Mouse (Mus musculus): ENCODE data around the gene Ap5b1. TPM values are rescaled to one million over a fixed set of nuclear protein-coding genes. Genes with fewer than 3 reads are reported as not detected.

Gene Ap5b1
- 13.2 to 18.0 TPM (median 16.1 TPM) in 3 replicates for total RNA-seq (2017)

- ATAC-seq (replicated peaks; ENCODE audit: insufficient number of reproducible peaks, low FRiP score, low TSS enrichment, poor library complexity, severe bottlenecking): peak; percentile 42
These were observed at the start of gene Ap5b1 for GRCm38 (mm10) chr19:5567534-5568469. Gene Ap5b1 (plus strand): TSS chr19:5568025.

- ATAC-seq (replicated peaks; ENCODE audit: insufficient number of reproducible peaks, low FRiP score, low TSS enrichment, poor library complexity, severe bottlenecking): no peak
These were observed 49.1 kb upstream of the Ap5b1 start for GRCm38 (mm10) chr19:5518721-5519120.

- ATAC-seq (replicated peaks; ENCODE audit: insufficient number of reproducible peaks, low FRiP score, low TSS enrichment, poor library complexity, severe bottlenecking): no peak
These were observed 42.6 kb upstream of the Ap5b1 start for GRCm38 (mm10) chr19:5525204-5525603.

GRCm38 (mm10) chr19:5529325-5530137 lies 38.3 kb upstream of the Ap5b1 start:
- peak; percentile 98 for ATAC-seq (replicated peaks; ENCODE audit: insufficient number of reproducible peaks, low FRiP score, low TSS enrichment, poor library complexity, severe bottlenecking)

GRCm38 (mm10) chr19:5530138-5530524 lies 37.7 kb upstream of the Ap5b1 start:
- no peak for ATAC-seq (replicated peaks; ENCODE audit: insufficient number of reproducible peaks, low FRiP score, low TSS enrichment, poor library complexity, severe bottlenecking)

- no peak for ATAC-seq (replicated peaks; ENCODE audit: insufficient number of reproducible peaks, low FRiP score, low TSS enrichment, poor library complexity, severe bottlenecking)
These were observed 35.3 kb upstream of the Ap5b1 start for GRCm38 (mm10) chr19:5532520-5532919.

- ATAC-seq (replicated peaks; ENCODE audit: insufficient number of reproducible peaks, low FRiP score, low TSS enrichment, poor library complexity, severe bottlenecking): no peak
These were observed 29.0 kb upstream of the Ap5b1 start for GRCm38 (mm10) chr19:5538786-5539185.

- ATAC-seq (replicated peaks; ENCODE audit: insufficient number of reproducible peaks, low FRiP score, low TSS enrichment, poor library complexity, severe bottlenecking): no peak
These were observed 24.5 kb upstream of the Ap5b1 start for GRCm38 (mm10) chr19:5543362-5543761.

GRCm38 (mm10) chr19:5544031-5544430 lies 23.8 kb upstream of the Ap5b1 start:
- ATAC-seq (replicated peaks; ENCODE audit: insufficient number of reproducible peaks, low FRiP score, low TSS enrichment, poor library complexity, severe bottlenecking): no peak

GRCm38 (mm10) chr19:5547471-5548056 lies 20.3 kb upstream of the Ap5b1 start:
- ATAC-seq (replicated peaks; ENCODE audit: insufficient number of reproducible peaks, low FRiP score, low TSS enrichment, poor library complexity, severe bottlenecking): no peak

- no peak for ATAC-seq (replicated peaks; ENCODE audit: insufficient number of reproducible peaks, low FRiP score, low TSS enrichment, poor library complexity, severe bottlenecking)
These were observed 14.0 kb upstream of the Ap5b1 start for GRCm38 (mm10) chr19:5553802-5554201.

GRCm38 (mm10) chr19:5554212-5554611 lies 13.6 kb upstream of the Ap5b1 start:
- ATAC-seq (replicated peaks; ENCODE audit: insufficient number of reproducible peaks, low FRiP score, low TSS enrichment, poor library complexity, severe bottlenecking): no peak

GRCm38 (mm10) chr19:5558169-5558568 lies 9.7 kb upstream of the Ap5b1 start:
- no peak for ATAC-seq (replicated peaks; ENCODE audit: insufficient number of reproducible peaks, low FRiP score, low TSS enrichment, poor library complexity, severe bottlenecking)

GRCm38 (mm10) chr19:5558770-5559169 lies 9.1 kb upstream of the Ap5b1 start:
- ATAC-seq (replicated peaks; ENCODE audit: insufficient number of reproducible peaks, low FRiP score, low TSS enrichment, poor library complexity, severe bottlenecking): no peak

- ATAC-seq (replicated peaks; ENCODE audit: insufficient number of reproducible peaks, low FRiP score, low TSS enrichment, poor library complexity, severe bottlenecking): no peak
These were observed 8.6 kb upstream of the Ap5b1 start for GRCm38 (mm10) chr19:5559229-5559628.

GRCm38 (mm10) chr19:5559631-5560456 lies 8.0 kb upstream of the Ap5b1 start:
- no peak for ATAC-seq (replicated peaks; ENCODE audit: insufficient number of reproducible peaks, low FRiP score, low TSS enrichment, poor library complexity, severe bottlenecking)

GRCm38 (mm10) chr19:5560457-5561041 lies 7.3 kb upstream of the Ap5b1 start, which contains the start of gene Ovol1:
Gene Ovol1 (minus strand): TSS chr19:5560646.
- ATAC-seq (replicated peaks; ENCODE audit: insufficient number of reproducible peaks, low FRiP score, low TSS enrichment, poor library complexity, severe bottlenecking): no peak

GRCm38 (mm10) chr19:5561252-5561790 lies 6.5 kb upstream of the Ap5b1 start:
- ATAC-seq (replicated peaks; ENCODE audit: insufficient number of reproducible peaks, low FRiP score, low TSS enrichment, poor library complexity, severe bottlenecking): no peak
